8 mouse cellular contexts compared by ENCODE assay signal in the genomic region with DNA sequence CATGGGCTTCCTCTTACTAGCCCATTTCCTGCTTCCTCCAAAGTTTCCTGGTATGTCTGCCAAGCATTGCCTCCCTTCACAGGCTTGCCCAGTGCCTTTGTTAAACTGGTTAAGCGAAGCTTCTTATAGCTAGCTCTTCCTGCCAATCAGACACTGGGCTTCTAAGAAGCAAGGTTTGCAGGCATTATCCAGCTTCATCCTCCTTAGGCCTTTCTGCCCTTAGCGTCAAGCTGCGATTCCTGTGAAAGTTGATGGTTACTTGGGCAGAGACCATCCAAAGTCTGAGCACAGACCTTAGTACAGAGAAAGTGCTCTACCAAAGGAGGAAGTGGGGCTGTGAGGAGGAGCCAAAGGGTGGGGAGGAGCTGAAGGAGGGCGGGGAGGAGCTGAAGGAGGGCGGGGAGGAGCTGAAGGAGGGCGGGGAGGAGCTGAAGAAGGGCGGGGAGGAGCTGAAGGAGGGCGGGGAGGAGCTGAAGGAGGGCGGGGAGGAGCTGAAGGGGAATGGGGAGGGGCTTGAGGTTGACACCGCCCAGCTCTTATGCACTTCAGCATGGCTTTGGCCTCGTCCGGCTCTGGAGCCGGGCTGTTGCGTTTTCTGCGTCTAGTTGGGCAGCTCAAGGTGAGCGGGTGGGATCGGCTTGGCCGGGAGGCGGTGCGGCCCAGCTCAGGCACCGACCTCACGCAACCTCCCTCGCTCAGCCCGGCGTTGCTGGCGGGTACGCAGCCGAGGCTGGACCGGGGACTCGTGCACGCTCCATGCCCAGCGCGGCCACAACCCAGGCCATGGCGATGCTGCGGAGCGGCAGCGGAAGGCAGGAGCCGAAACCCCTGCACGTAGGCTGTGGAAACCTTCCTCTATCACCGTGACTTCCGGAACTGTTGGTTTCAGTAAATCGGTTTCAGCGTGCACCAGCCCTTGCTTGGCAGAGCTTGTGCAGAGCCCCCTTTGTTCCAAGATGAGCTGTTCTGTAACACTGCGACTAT. TPM values are rescaled to one million over a fixed set of nuclear protein-coding genes. Genes with fewer than 3 reads are reported as not detected.
DNase-seq lines count a peak whose midpoint lies in the region; ATAC-seq and TF ChIP-seq lines count a peak whose summit lies in the region.

Gene Hddc2 (plus strand): TSS at position 519 of the 984 bp plus-strand sequence.

- no peak for TF ChIP-seq CTCF in MEL (IDR thresholded peaks at IDR 0.05 in 2 of 3, conservative IDR thresholded peaks at IDR 0.05 in 1 of 3; ENCODE audit: control insufficient read depth in 1 of 3, insufficient read depth in 1 of 3, low read depth in 2 of 3, low read length in 3 of 3, poor library complexity in 1 of 3, severe bottlenecking in 1 of 3)
- no peak for TF ChIP-seq CTCF in forebrain, postnatal 0 days (IDR thresholded peaks at IDR 0.05; ENCODE audit: low read depth)
- no peak for TF ChIP-seq CTCF in lung, postnatal 0 days (IDR thresholded peaks at IDR 0.05)

- H3K27me3 ChIP-seq in MEL (ENCODE audit: control insufficient read depth in 1 of 2, insufficient read depth in 2 of 2, low read length in 2 of 2) = no peaks in the 10 kb centered on the region
- no peaks in the 10 kb centered on the region for H3K27me3 ChIP-seq in forebrain, postnatal 0 days (ENCODE audit: insufficient read depth, low read length)
- no peaks in the 10 kb centered on the region for H3K27me3 ChIP-seq in lung, postnatal 0 days (replicated peaks; ENCODE audit: insufficient read depth, low read length)

- peak within 1 kb of the TSS; percentile 79 for H3K9ac ChIP-seq in MEL (ENCODE audit: control insufficient read depth, low read depth, low read length, poor library complexity, severe bottlenecking)
- peak within 1 kb of the TSS; percentile 81 for H3K9ac ChIP-seq in forebrain, postnatal 0 days
- H3K9ac ChIP-seq in lung, postnatal 0 days (replicated peaks; ENCODE audit: low read depth) = peak within 1 kb of the TSS; percentile 54

- peak within 1 kb of the TSS; percentile 62 to 85 for H3K4me3 ChIP-seq in MEL (ENCODE audit: control insufficient read depth in 1 of 2, insufficient read depth in 1 of 2, low read depth in 2 of 2, low read length in 2 of 2)
- H3K4me3 ChIP-seq in forebrain, postnatal 0 days (ENCODE audit: low read depth, low read length) = peak within 1 kb of the TSS; percentile 71
- H3K4me3 ChIP-seq in lung, postnatal 0 days (ENCODE audit: low read depth, low read length) = peak within 1 kb of the TSS; percentile 50

- peak within 1 kb of the TSS; percentile 71 for H3K4me2 ChIP-seq in forebrain, postnatal 0 days (ENCODE audit: low read depth)
- peak within 1 kb of the TSS; percentile 51 for H3K4me2 ChIP-seq in lung, postnatal 0 days (replicated peaks; ENCODE audit: low read depth, low read length)

- no peaks in the 10 kb centered on the region for H3K9me3 ChIP-seq in MEL (replicated peaks; ENCODE audit: insufficient read depth, low read length)
- no peaks in the 10 kb centered on the region for H3K9me3 ChIP-seq in forebrain, postnatal 0 days (ENCODE audit: low read length)
- no peaks in the 10 kb centered on the region for H3K9me3 ChIP-seq in lung, postnatal 0 days (ENCODE audit: low read length)

- ATAC-seq in forebrain, postnatal 0 days = peak; percentile 93
- peak; percentile 96 for ATAC-seq in lung, postnatal 0 days

- H3K4me1 ChIP-seq in MEL (ENCODE audit: control insufficient read depth in 1 of 2, insufficient read depth in 2 of 2, low read length in 2 of 2) = peaks cover 0 to 9% of the 10 kb centered on the region in 2 experiments; a peak in 3 of 4 replicates
- peaks cover 12% of the 10 kb centered on the region for H3K4me1 ChIP-seq in forebrain, postnatal 0 days (ENCODE audit: insufficient read depth)
- H3K4me1 ChIP-seq in lung, postnatal 0 days (ENCODE audit: insufficient read depth, low read depth, low read length) = 0 out of 2 replicates have a peak, but pooled peaks cover 4% of the 10 kb centered on the region

- DNase-seq in MEL (ENCODE audit: low read depth, low spot score) = peak; percentile 91
- peak; percentile 67 to 69 for DNase-seq in cerebellum, adult 18-20 months
- peak; percentile 82 for DNase-seq in forebrain, postnatal 0 days
- DNase-seq in heart, postnatal 4 days = peak; percentile 77
- DNase-seq in layer of hippocampus, adult 9-11 months = peak; percentile 53
- peak; percentile 95 for DNase-seq in lung, postnatal 0 days (ENCODE audit: low spot score)
- DNase-seq in ovary, postnatal 14 days (ENCODE audit: low spot score) = peak; percentile 59
- DNase-seq in thymus, postnatal 14 days = peak; percentile 83

- peak; percentile 90 to 97 for TF ChIP-seq POLR2A in MEL (IDR thresholded peaks at IDR 0.05; ENCODE audit: control insufficient read depth in 1 of 2, insufficient read depth in 1 of 2, low read depth in 1 of 2, low read length in 2 of 2, poor library complexity in 1 of 2)

- no peaks in the 10 kb centered on the region; the same call in 1 of the 2 replicates for H3K79me2 ChIP-seq in MEL (ENCODE audit: control insufficient read depth, insufficient read depth, low read length, poor library complexity)

- H3K36me3 ChIP-seq in MEL (ENCODE audit: control insufficient read depth in 1 of 2, insufficient read depth in 2 of 2, low read length in 2 of 2) = peaks cover 0 to 15% of the 10 kb centered on the region in 2 experiments; a peak in 2 of 4 replicates
- H3K36me3 ChIP-seq in forebrain, postnatal 0 days (ENCODE audit: insufficient read depth) = no peaks in the 10 kb centered on the region
- no peaks in the 10 kb centered on the region for H3K36me3 ChIP-seq in lung, postnatal 0 days (ENCODE audit: insufficient read depth, low read length)

- peak in 1 of 2 experiments; percentile 9; a peak in 1 of 4 replicates for TF ChIP-seq EP300 in MEL (IDR thresholded peaks at IDR 0.05; ENCODE audit: low read depth in 1 of 2, low read length in 2 of 2)
- TF ChIP-seq EP300 in lung, postnatal 0 days (IDR thresholded peaks at IDR 0.05) = no peak

- TF ChIP-seq RAD21 in MEL (IDR thresholded peaks at IDR 0.05; ENCODE audit: low read depth, low read length) = no peak

- 5% methylated on average over 42 of the region's 44 CpGs for WGBS in forebrain, postnatal 0 days
- WGBS in lung, postnatal 0 days = 2% methylated on average over 40 of the region's 44 CpGs

- H3K27ac ChIP-seq in MEL (ENCODE audit: control insufficient read depth, low read depth, low read length) = peak within 1 kb of the TSS; percentile 77
- H3K27ac ChIP-seq in forebrain, postnatal 0 days (ENCODE audit: low read depth, low read length) = peak within 1 kb of the TSS; percentile 87
- peak within 1 kb of the TSS; percentile 76 for H3K27ac ChIP-seq in lung, postnatal 0 days (ENCODE audit: low read length)

TF ChIP-seq in MEL, 35 proteins besides CTCF, POLR2A, EP300 and RAD21 (continues in another document):
- no peak for TF ChIP-seq SMC3 (IDR thresholded peaks at IDR 0.05; ENCODE audit: low read depth, low read length)
- TF ChIP-seq RCOR1 (IDR thresholded peaks at IDR 0.05; ENCODE audit: low read depth, low read length) = no peak
- TF ChIP-seq SIN3A (IDR thresholded peaks at IDR 0.05; ENCODE audit: low read length) = peak; percentile 67; the same call in 1 of the 2 replicates
- no peak for TF ChIP-seq ZC3H11A (IDR thresholded peaks at IDR 0.05; ENCODE audit: low read depth, low read length)
- TF ChIP-seq TCF12 (IDR thresholded peaks at IDR 0.05; ENCODE audit: low read depth, low read length) = no peak
- peak; percentile 58 for TF ChIP-seq ZMIZ1 (IDR thresholded peaks at IDR 0.05; ENCODE audit: low read depth, low read length)
- TF ChIP-seq BHLHE40 (IDR thresholded peaks at IDR 0.05; ENCODE audit: borderline replicate concordance, low read depth, low read length) = no peak
- no peak for TF ChIP-seq KAT2A (conservative IDR thresholded peaks at IDR 0.05; ENCODE audit: low read depth, low read length)
- TF ChIP-seq POLR2AphosphoS5 (IDR thresholded peaks at IDR 0.05; ENCODE audit: borderline replicate concordance, low read depth, low read length) = 0 out of 2 replicates have a peak, but pooled peaks have one; percentile 38
- TF ChIP-seq POLR2AphosphoS2 (IDR thresholded peaks at IDR 0.05; ENCODE audit: low read length) = peak; percentile 73
- TF ChIP-seq MYC (IDR thresholded peaks at IDR 0.05; ENCODE audit: low read depth, low read length) = peak; percentile 80
- TF ChIP-seq E2F4 (IDR thresholded peaks at IDR 0.05; ENCODE audit: borderline replicate concordance, low read depth, low read length) = no peak
- TF ChIP-seq ZNF384 (IDR thresholded peaks at IDR 0.05; ENCODE audit: low read depth, low read length) = no peak
- peak; percentile 56 for TF ChIP-seq HCFC1 (IDR thresholded peaks at IDR 0.05; ENCODE audit: low read depth, low read length)
- no peak for TF ChIP-seq GABPA (IDR thresholded peaks at IDR 0.05; ENCODE audit: low read depth, low read length)
- TF ChIP-seq ZKSCAN1 (IDR thresholded peaks at IDR 0.05; ENCODE audit: low read depth, low read length) = no peak
- TF ChIP-seq MAZ (IDR thresholded peaks at IDR 0.05; ENCODE audit: low read depth, low read length) = no peak
- TF ChIP-seq USF1 (IDR thresholded peaks at IDR 0.05; ENCODE audit: low read depth, low read length) = no peak
- peak; percentile 58 for TF ChIP-seq ELF1 (IDR thresholded peaks at IDR 0.05; ENCODE audit: low read depth, low read length)
- 0 out of 2 replicates have a peak, but pooled peaks have one; percentile 61 for TF ChIP-seq TBP (IDR thresholded peaks at IDR 0.05; ENCODE audit: low read depth, low read length)
- no peak for TF ChIP-seq TAL1 (IDR thresholded peaks at IDR 0.05; ENCODE audit: low read length)
- TF ChIP-seq MXI1 (IDR thresholded peaks at IDR 0.05; ENCODE audit: low read depth, low read length) = peak; percentile 77
- peak; percentile 47; the same call in 1 of the 2 replicates for TF ChIP-seq MAX (IDR thresholded peaks at IDR 0.05; ENCODE audit: low read length)
- TF ChIP-seq USF2 (IDR thresholded peaks at IDR 0.05; ENCODE audit: borderline replicate concordance in 1 of 2, insufficient read depth in 1 of 2, low read depth in 1 of 2, low read length in 2 of 2) = no peak
- TF ChIP-seq JUND (IDR thresholded peaks at IDR 0.05; ENCODE audit: low read depth, low read length) = no peak
- no peak for TF ChIP-seq CHD1 (IDR thresholded peaks at IDR 0.05; ENCODE audit: low read depth, low read length)
- TF ChIP-seq NRF1 (IDR thresholded peaks at IDR 0.05; ENCODE audit: insufficient read depth, low read depth, low read length, poor library complexity, severe bottlenecking) = no peak

RNA-seq across cellular contexts. Expression of gene Hddc2, which starts in this region (rescaled TPM):
- 41.0 and 51.6 TPM in 2 replicates for total RNA-seq in MEL (2012; rRNA removed)
- 10 to 100 TPM in 1 of 2 experiments, not detected in 1; 40.5 TPM for polyA plus RNA-seq in MEL (2012; ENCODE audit: insufficient read depth in 1 of 2, insufficient read length in 2 of 2, low read depth in 1 of 2, low replicate concordance in 2 of 2, missing spikeins in 1 of 2)
- 50.9 and 58.9 TPM in 2 replicates for total RNA-seq in forebrain, postnatal 0 days (2014; rRNA removed)
- 85.0 and 102 TPM in 2 replicates for polyA plus RNA-seq in forebrain, postnatal 0 days (2015; fragmentation: Nextera tagmentation; extraction: Ambion mirVana)
- total RNA-seq in heart, postnatal 4 days (2021) = 10 to 100 TPM; 26.0 to 28.6 TPM
- 25.7 and 36.0 TPM in 2 replicates for polyA plus RNA-seq in lung, postnatal 0 days (2015; fragmentation: Nextera tagmentation; extraction: Ambion mirVana)

Comparison
In these comparisons a context has a peak if more than half of its experiments do, and no peak if none do; other contexts are left out.
1. Peak in every context shown above with its lines: DNase-seq, ATAC-seq, H3K4me3 ChIP-seq and H3K27ac ChIP-seq.